Mouse (Mus musculus): ENCODE measurements around the gene Rack1. TPM values are rescaled to one million over a fixed set of nuclear protein-coding genes. Genes with fewer than 3 reads are reported as not detected.
A peak's percentile ranks its signal among the peaks of the same experiment; 100 is the strongest.

Rack1 gene
- polyA plus RNA-seq, 1 experiment: 2,044 TPM

- TF ChIP-seq EP300 (IDR thresholded peaks at IDR 0.05; ENCODE audit: insufficient read depth, low read depth, low read length) (no peak), CTCF (IDR thresholded peaks at IDR 0.05; ENCODE audit: low read depth, low read length) (no peak), POLR2A (IDR thresholded peaks at IDR 0.05; ENCODE audit: insufficient read depth, low read length) (no peak)
- H3K9ac ChIP-seq (ENCODE audit: low read depth, poor library complexity, severe bottlenecking): peak overlapping the region; percentile 72
- 0 out of 2 replicates have a peak, but pooled peaks cover 3% of the 10 kb centered on the region for H3K27me3 ChIP-seq (ENCODE audit: control insufficient read depth, insufficient read depth, low read length, poor library complexity, severe bottlenecking)
- H3K9me3 ChIP-seq (replicated peaks; ENCODE audit: control insufficient read depth, insufficient read depth, low read length, poor library complexity, severe bottlenecking): no peaks in the 10 kb centered on the region
- no peak overlapping the region for H3K27ac ChIP-seq (ENCODE audit: insufficient read depth, low read length)
- H3K4me3 ChIP-seq (ENCODE audit: low read depth, low read length): peak overlapping the region; percentile 77
- peaks cover 2% of the 10 kb centered on the region for H3K4me1 ChIP-seq (ENCODE audit: control insufficient read depth, insufficient read depth, low read length)
- H3K36me3 ChIP-seq (ENCODE audit: control insufficient read depth, insufficient read depth, low read length, poor library complexity, severe bottlenecking): no peaks in the 10 kb centered on the region
Observed at GRCm38 (mm10) chr11:48838181-48838797, 38.2 kb downstream of the Rack1 start.

GRCm38 (mm10) chr11:48838879-48839680, 38.9 kb downstream of the Rack1 start:
- no peak for TF ChIP-seq CTCF (IDR thresholded peaks at IDR 0.05; ENCODE audit: low read depth, low read length)
- no peak for TF ChIP-seq EP300 (IDR thresholded peaks at IDR 0.05; ENCODE audit: insufficient read depth, low read depth, low read length)
- no peak for TF ChIP-seq POLR2A (IDR thresholded peaks at IDR 0.05; ENCODE audit: insufficient read depth, low read length)
- no peak overlapping the region for H3K4me3 ChIP-seq (ENCODE audit: low read depth, low read length)
- H3K4me1 ChIP-seq (ENCODE audit: control insufficient read depth, insufficient read depth, low read length): peaks cover 2% of the 10 kb centered on the region
- H3K27ac ChIP-seq (ENCODE audit: insufficient read depth, low read length): no peak overlapping the region
- no peaks in the 10 kb centered on the region for H3K36me3 ChIP-seq (ENCODE audit: control insufficient read depth, insufficient read depth, low read length, poor library complexity, severe bottlenecking)
- 0 out of 2 replicates have a peak, but pooled peaks cover 3% of the 10 kb centered on the region for H3K27me3 ChIP-seq (ENCODE audit: control insufficient read depth, insufficient read depth, low read length, poor library complexity, severe bottlenecking)
- H3K9ac ChIP-seq (ENCODE audit: low read depth, poor library complexity, severe bottlenecking): 0 out of 2 replicates have a peak overlapping the region, but pooled peaks have one; percentile 72
- no peaks in the 10 kb centered on the region for H3K9me3 ChIP-seq (replicated peaks; ENCODE audit: control insufficient read depth, insufficient read depth, low read length, poor library complexity, severe bottlenecking)

GRCm38 (mm10) chr11:48840805-48841204, 40.7 kb downstream of the Rack1 start:
- no peak overlapping the region for H3K4me3 ChIP-seq (ENCODE audit: low read depth, low read length)
- H3K27ac ChIP-seq (ENCODE audit: insufficient read depth, low read length): no peak overlapping the region
- no peaks in the 10 kb centered on the region for H3K9me3 ChIP-seq (replicated peaks; ENCODE audit: control insufficient read depth, insufficient read depth, low read length, poor library complexity, severe bottlenecking)
- H3K4me1 ChIP-seq (ENCODE audit: control insufficient read depth, insufficient read depth, low read length): peaks cover 5% of the 10 kb centered on the region
- H3K36me3 ChIP-seq (ENCODE audit: control insufficient read depth, insufficient read depth, low read length, poor library complexity, severe bottlenecking): no peaks in the 10 kb centered on the region
- H3K9ac ChIP-seq (ENCODE audit: low read depth, poor library complexity, severe bottlenecking): no peak overlapping the region
- H3K27me3 ChIP-seq (ENCODE audit: control insufficient read depth, insufficient read depth, low read length, poor library complexity, severe bottlenecking): 0 out of 2 replicates have a peak, but pooled peaks cover 3% of the 10 kb centered on the region
- TF ChIP-seq POLR2A (IDR thresholded peaks at IDR 0.05; ENCODE audit: insufficient read depth, low read length): no peak
- TF ChIP-seq CTCF (IDR thresholded peaks at IDR 0.05; ENCODE audit: low read depth, low read length): no peak
- no peak for TF ChIP-seq EP300 (IDR thresholded peaks at IDR 0.05; ENCODE audit: insufficient read depth, low read depth, low read length)

- Histone ChIP-seq H3K4me3 (ENCODE audit: low read depth, low read length) (no peak overlapping the region), H3K27ac (ENCODE audit: insufficient read depth, low read length) (no peak overlapping the region), H3K9me3 (replicated peaks; ENCODE audit: control insufficient read depth, insufficient read depth, low read length, poor library complexity, severe bottlenecking) (no peaks in the 10 kb centered on the region), H3K36me3 (ENCODE audit: control insufficient read depth, insufficient read depth, low read length, poor library complexity, severe bottlenecking) (no peaks in the 10 kb centered on the region), H3K4me1 (ENCODE audit: control insufficient read depth, insufficient read depth, low read length) (peaks cover 5% of the 10 kb centered on the region), H3K9ac (ENCODE audit: low read depth, poor library complexity, severe bottlenecking) (no peak overlapping the region), H3K27me3 (ENCODE audit: control insufficient read depth, insufficient read depth, low read length, poor library complexity, severe bottlenecking) (0 out of 2 replicates have a peak, but pooled peaks cover 3% of the 10 kb centered on the region)
- TF ChIP-seq POLR2A (IDR thresholded peaks at IDR 0.05; ENCODE audit: insufficient read depth, low read length): no peak
- TF ChIP-seq CTCF (IDR thresholded peaks at IDR 0.05; ENCODE audit: low read depth, low read length): no peak
- no peak for TF ChIP-seq EP300 (IDR thresholded peaks at IDR 0.05; ENCODE audit: insufficient read depth, low read depth, low read length)
Observed at GRCm38 (mm10) chr11:48841213-48841612, 41.1 kb downstream of the Rack1 start.

- Histone ChIP-seq H3K4me1 (ENCODE audit: control insufficient read depth, insufficient read depth, low read length) (peaks cover 5% of the 10 kb centered on the region), H3K9ac (ENCODE audit: low read depth, poor library complexity, severe bottlenecking) (no peak overlapping the region), H3K27me3 (ENCODE audit: control insufficient read depth, insufficient read depth, low read length, poor library complexity, severe bottlenecking) (no peaks in the 10 kb centered on the region), H3K4me3 (ENCODE audit: low read depth, low read length) (no peak overlapping the region), H3K27ac (ENCODE audit: insufficient read depth, low read length) (no peak overlapping the region), H3K9me3 (replicated peaks; ENCODE audit: control insufficient read depth, insufficient read depth, low read length, poor library complexity, severe bottlenecking) (no peaks in the 10 kb centered on the region), H3K36me3 (ENCODE audit: control insufficient read depth, insufficient read depth, low read length, poor library complexity, severe bottlenecking) (no peaks in the 10 kb centered on the region)
- TF ChIP-seq POLR2A (IDR thresholded peaks at IDR 0.05; ENCODE audit: insufficient read depth, low read length) (no peak), CTCF (IDR thresholded peaks at IDR 0.05; ENCODE audit: low read depth, low read length) (no peak), EP300 (IDR thresholded peaks at IDR 0.05; ENCODE audit: insufficient read depth, low read depth, low read length) (no peak)
Observed at GRCm38 (mm10) chr11:48842378-48842792, 42.3 kb downstream of the Rack1 start.

GRCm38 (mm10) chr11:48843202-48843601, 43.1 kb downstream of the Rack1 start:
- Histone ChIP-seq H3K4me1 (ENCODE audit: control insufficient read depth, insufficient read depth, low read length) (peaks cover 5% of the 10 kb centered on the region), H3K9ac (ENCODE audit: low read depth, poor library complexity, severe bottlenecking) (no peak overlapping the region), H3K4me3 (ENCODE audit: low read depth, low read length) (no peak overlapping the region), H3K27ac (ENCODE audit: insufficient read depth, low read length) (no peak overlapping the region), H3K27me3 (ENCODE audit: control insufficient read depth, insufficient read depth, low read length, poor library complexity, severe bottlenecking) (no peaks in the 10 kb centered on the region), H3K36me3 (ENCODE audit: control insufficient read depth, insufficient read depth, low read length, poor library complexity, severe bottlenecking) (no peaks in the 10 kb centered on the region), H3K9me3 (replicated peaks; ENCODE audit: control insufficient read depth, insufficient read depth, low read length, poor library complexity, severe bottlenecking) (no peaks in the 10 kb centered on the region)
- TF ChIP-seq POLR2A (IDR thresholded peaks at IDR 0.05; ENCODE audit: insufficient read depth, low read length) (no peak), EP300 (IDR thresholded peaks at IDR 0.05; ENCODE audit: insufficient read depth, low read depth, low read length) (no peak), CTCF (IDR thresholded peaks at IDR 0.05; ENCODE audit: low read depth, low read length) (no peak)

Measured in ES-Bruce4 (cell line).